Mouse (Mus musculus) erythroblast, adult 5-6 weeks (primary cell): Measurements from ENCODE around the gene Pes1. TPM values are rescaled to one million over a fixed set of nuclear protein-coding genes. Genes with fewer than 3 reads are reported as not detected.
A peak's percentile ranks its signal among the peaks of the same experiment; 100 is the strongest.
"Not testable (repeated sequence)": the region's sequence is repeated elsewhere in the genome, so short reads cannot be mapped to it uniquely, and the experiment has no call there.

Experiments used
- ATAC-seq: replicated peaks from 2 replicates; pipeline ENCODE4 v1.8.0; 2016; ENCODE audit warnings: moderate number of reproducible peaks, mild to moderate bottlenecking, moderate TSS enrichment, inconsistent platforms; ENCODE audit not compliant: poor library complexity, low FRiP score, severe bottlenecking
- total RNA-seq, 2 experiments: library from RNA; stranded (forward) in 1 of 2; stranded (reverse) in 1 of 2; fragments of 150-400 nt in 1 of 2; fragments of 200-764, 138-1000 nt in 1 of 2; gene quantifications; 2 replicates each; pipeline versions ENCODE4 v1.2.3 to v1.2.4; 2015 to 2017; ENCODE audit warnings: low replicate concordance in 2 of 2

Pes1 gene
- total RNA-seq, 2 experiments from 2014 or later: 15.0 to 20.4 TPM

GRCm38 (mm10) chr11:3999547-3999946 is 35.8 kb downstream of the Pes1 start:
- ATAC-seq: no peak

GRCm38 (mm10) chr11:4001603-4002002 is 37.8 kb downstream of the Pes1 start:
- ATAC-seq: peak; percentile 74; the same call in 1 of the 2 replicates

- ATAC-seq: 0 out of 2 replicates have a peak, but pooled peaks have one; percentile 39
These were observed 41.5 kb downstream of the Pes1 start for GRCm38 (mm10) chr11:4005220-4005805.

GRCm38 (mm10) chr11:4006462-4006861 is 42.7 kb downstream of the Pes1 start:
- ATAC-seq: no peak

- no peak for ATAC-seq
These were observed 48.8 kb downstream of the Pes1 start for GRCm38 (mm10) chr11:4012616-4013015.

- not testable (repeated sequence) for ATAC-seq
These were observed 52.0 kb downstream of the Pes1 start for GRCm38 (mm10) chr11:4015796-4016195.

GRCm38 (mm10) chr11:4022111-4022510 is 58.3 kb downstream of the Pes1 start:
- not testable (repeated sequence) for ATAC-seq

- ATAC-seq: no peak
These were observed 59.5 kb downstream of the Pes1 start for GRCm38 (mm10) chr11:4023321-4023720.

- ATAC-seq: no peak
These were observed 63.3 kb downstream of the Pes1 start for GRCm38 (mm10) chr11:4027066-4027465.

- ATAC-seq: no peak
These were observed 64.0 kb downstream of the Pes1 start for GRCm38 (mm10) chr11:4027561-4028334.

GRCm38 (mm10) chr11:4029343-4029742 is 65.6 kb downstream of the Pes1 start:
- ATAC-seq: no peak

Other genes with a start within 250 kb of the Pes1 start
- not detected in 2 replicates for gene Osbp2, start 100.1 kb upstream of the Pes1 start, total RNA-seq (2015; ENCODE audit: low replicate concordance)
- not detected in 2 replicates for gene Osbp2, start 100.1 kb upstream of the Pes1 start, total RNA-seq (2017; ENCODE audit: low replicate concordance)
- not detected in 2 replicates for gene 4921536K21Rik, start 68.9 kb upstream of the Pes1 start, total RNA-seq (2015; ENCODE audit: low replicate concordance)
- not detected in 2 replicates for gene 4921536K21Rik, start 68.9 kb upstream of the Pes1 start, total RNA-seq (2017; ENCODE audit: low replicate concordance)
- gene Dusp18, start 68.7 kb upstream of the Pes1 start, total RNA-seq (2015; ENCODE audit: low replicate concordance): not detected in 2 replicates
- 0.09 TPM in 1 of 2 replicates, not detected in the other for gene Dusp18, start 68.7 kb upstream of the Pes1 start, total RNA-seq (2017; ENCODE audit: low replicate concordance)
- gene Slc35e4, start 49.3 kb upstream of the Pes1 start, total RNA-seq (2015; ENCODE audit: low replicate concordance): 0.38 and 0.63 TPM in 2 replicates
- not detected in 2 replicates for gene Slc35e4, start 49.3 kb upstream of the Pes1 start, total RNA-seq (2017; ENCODE audit: low replicate concordance)
- 33.4 and 50.3 TPM in 2 replicates for gene Tcn2, start 31.8 kb upstream of the Pes1 start, total RNA-seq (2015; ENCODE audit: low replicate concordance)
- 12.0 and 20.8 TPM in 2 replicates for gene Tcn2, start 31.8 kb upstream of the Pes1 start, total RNA-seq (2017; ENCODE audit: low replicate concordance)
- gene 4930556J24Rik, start 12.8 kb downstream of the Pes1 start, total RNA-seq (2015; ENCODE audit: low replicate concordance): not detected in 2 replicates
- gene 4930556J24Rik, start 12.8 kb downstream of the Pes1 start, total RNA-seq (2017; ENCODE audit: low replicate concordance): not detected in 2 replicates
- not detected in 2 replicates for gene Gal3st1, start 19.7 kb downstream of the Pes1 start, total RNA-seq (2015; ENCODE audit: low replicate concordance)
- gene Gal3st1, start 19.7 kb downstream of the Pes1 start, total RNA-seq (2017; ENCODE audit: low replicate concordance): not detected in 2 replicates
- not detected in 2 replicates for gene Sec14l4, start 67.5 kb downstream of the Pes1 start, total RNA-seq (2015; ENCODE audit: low replicate concordance)
- not detected in 2 replicates for gene Sec14l4, start 67.5 kb downstream of the Pes1 start, total RNA-seq (2017; ENCODE audit: low replicate concordance)
- gene Sec14l3, start 100.9 kb downstream of the Pes1 start, total RNA-seq (2015; ENCODE audit: low replicate concordance): not detected in 2 replicates
- not detected in 2 replicates for gene Sec14l3, start 100.9 kb downstream of the Pes1 start, total RNA-seq (2017; ENCODE audit: low replicate concordance)
- gene Mtfp1, start 131.5 kb downstream of the Pes1 start, total RNA-seq (2015; ENCODE audit: low replicate concordance): 1.9 and 8.2 TPM in 2 replicates
- gene Mtfp1, start 131.5 kb downstream of the Pes1 start, total RNA-seq (2017; ENCODE audit: low replicate concordance): 3.7 and 5.6 TPM in 2 replicates
- 1.5 and 7.7 TPM in 2 replicates for gene Sec14l2, start 159.4 kb downstream of the Pes1 start, total RNA-seq (2015; ENCODE audit: low replicate concordance)
- 2.5 and 9.9 TPM in 2 replicates for gene Sec14l2, start 159.4 kb downstream of the Pes1 start, total RNA-seq (2017; ENCODE audit: low replicate concordance)
- 1.5 and 2.5 TPM in 2 replicates for gene Rnf215, start 171.2 kb downstream of the Pes1 start, total RNA-seq (2015; ENCODE audit: low replicate concordance)
- 4.7 and 8.6 TPM in 2 replicates for gene Rnf215, start 171.2 kb downstream of the Pes1 start, total RNA-seq (2017; ENCODE audit: low replicate concordance)
- 0.21 and 0.77 TPM in 2 replicates for gene Ccdc157, start 196.3 kb downstream of the Pes1 start, total RNA-seq (2015; ENCODE audit: low replicate concordance)
- gene Ccdc157, start 196.3 kb downstream of the Pes1 start, total RNA-seq (2017; ENCODE audit: low replicate concordance): 1.0 and 1.3 TPM in 2 replicates
- 12.7 and 19.6 TPM in 2 replicates for gene Sf3a1, start 196.4 kb downstream of the Pes1 start, total RNA-seq (2015; ENCODE audit: low replicate concordance)
- 10.8 and 18.4 TPM in 2 replicates for gene Sf3a1, start 196.4 kb downstream of the Pes1 start, total RNA-seq (2017; ENCODE audit: low replicate concordance)
- gene Tbc1d10a, start 222.8 kb downstream of the Pes1 start, total RNA-seq (2015; ENCODE audit: low replicate concordance): 1.7 and 3.5 TPM in 2 replicates
- 0.42 and 1.4 TPM in 2 replicates for gene Tbc1d10a, start 222.8 kb downstream of the Pes1 start, total RNA-seq (2017; ENCODE audit: low replicate concordance)